Mouse (Mus musculus) heart, postnatal 10 days (tissue): ENCODE measurements around the gene Cnnm2. TPM values are rescaled to one million over a fixed set of nuclear protein-coding genes. Genes with fewer than 3 reads are reported as not detected.
A peak's percentile ranks its signal among the peaks of the same experiment; 100 is the strongest.

Experiments used
- DNase-seq, 2 experiments: peaks; one replicate each; pipeline ENCODE4 v3.0.0; 2021
- intact Hi-C: fragments of 180-260 bp; cut with DNase I; formaldehyde crosslinking; loops from one replicate; pipeline ENCODE4 v1.15.1; 2025
- total RNA-seq, 2 experiments: library from RNA; stranded (reverse); gene quantifications; 2 replicates each; pipeline ENCODE4 v1.2.3; 2021

Gene Cnnm2
- total RNA-seq, 2 experiments from 2014 or later: 6.6 to 7.7 TPM

- intact Hi-C loops: no loop called here
- no peak for DNase-seq
These were observed 144.6 kb downstream of the Cnnm2 start for GRCm38 (mm10) chr19:46905971-46906370.

- intact Hi-C loops: no loop called here
These were observed 146.8 kb downstream of the Cnnm2 start for GRCm38 (mm10) chr19:46908207-46908606.

GRCm38 (mm10) chr19:46908977-46909376 is 147.6 kb downstream of the Cnnm2 start:
- no peak for DNase-seq
- intact Hi-C loops: no loop called here

More at GRCm38 (mm10) chr19:46908207-46908606, 146.8 kb downstream of the Cnnm2 start:
- no peak for DNase-seq

- intact Hi-C loops: no loop called here
- DNase-seq: no peak
These were observed 150.1 kb downstream of the Cnnm2 start for GRCm38 (mm10) chr19:46911492-46911891.

- intact Hi-C loops: no loop called here
- no peak for DNase-seq
These were observed 152.2 kb downstream of the Cnnm2 start for GRCm38 (mm10) chr19:46913626-46914025.

GRCm38 (mm10) chr19:46915406-46916080 is 154.1 kb downstream of the Cnnm2 start:
- intact Hi-C loops: no loop called here
- DNase-seq: no peak

- no peak for DNase-seq
- intact Hi-C loops: no loop called here
These were observed 159.2 kb downstream of the Cnnm2 start for GRCm38 (mm10) chr19:46920571-46920970.

GRCm38 (mm10) chr19:46926357-46926756 is 165.0 kb downstream of the Cnnm2 start:
- DNase-seq: no peak
- intact Hi-C loops: loop anchor here (5.0 kb wide), 1 partner anchor 36 kb away; no protein-coding TSS in a partner anchor

GRCm38 (mm10) chr19:46926951-46927350 is 165.6 kb downstream of the Cnnm2 start:
- peak in 1 of 2 experiments; percentile 34 for DNase-seq
- intact Hi-C loops: loop anchor here (5.0 kb wide), 1 partner anchor 35 kb away; no protein-coding TSS in a partner anchor

GRCm38 (mm10) chr19:46928136-46928535 is 166.7 kb downstream of the Cnnm2 start:
- intact Hi-C loops: loop anchor here (5.0 kb wide), 1 partner anchor 34 kb away; no protein-coding TSS in a partner anchor
- DNase-seq: no peak

GRCm38 (mm10) chr19:46929044-46929587 is 167.7 kb downstream of the Cnnm2 start:
- DNase-seq: peak; percentile 90 to 94
- intact Hi-C loops: loop anchor here (5.0 kb wide), 1 partner anchor 33 kb away; no protein-coding TSS in a partner anchor

Other genes starting within 250 kb of the Cnnm2 start
- 10 to 100 TPM; 32.8 to 33.6 TPM for gene Arl3, start 188.4 kb upstream of the Cnnm2 start, total RNA-seq
- gene Sfxn2, start 188.2 kb upstream of the Cnnm2 start, total RNA-seq: 1 to 10 TPM; 3.0 to 3.8 TPM
- gene Wbp1l, start 162.5 kb upstream of the Cnnm2 start, total RNA-seq: 10 to 100 TPM; 65.0 to 75.0 TPM
- not detected for gene Cyp17a1, start 88.4 kb upstream of the Cnnm2 start, total RNA-seq
- gene Borcs7, start 71.7 kb upstream of the Cnnm2 start, total RNA-seq: 10 to 100 TPM; 11.7 to 13.6 TPM
- gene As3mt, start 54.1 kb upstream of the Cnnm2 start, total RNA-seq: 10 to 100 TPM; 61.4 to 69.0 TPM